Mouse (Mus musculus) cerebellum, postnatal 25 days (tissue): ENCODE measurements at regions not wholly inside any gene's neighbourhood (a gene's known extent, or its start where the extent isn't known, plus 50 kb on each side); places are given as distances from the start of the nearest gene placed in this dataset.

Experiments used
- DNase-seq, 2 experiments: peaks; one replicate each; pipeline ENCODE4 v3.0.0; 2021; ENCODE audit warnings: mixed read lengths in 2 of 2

DNA sequence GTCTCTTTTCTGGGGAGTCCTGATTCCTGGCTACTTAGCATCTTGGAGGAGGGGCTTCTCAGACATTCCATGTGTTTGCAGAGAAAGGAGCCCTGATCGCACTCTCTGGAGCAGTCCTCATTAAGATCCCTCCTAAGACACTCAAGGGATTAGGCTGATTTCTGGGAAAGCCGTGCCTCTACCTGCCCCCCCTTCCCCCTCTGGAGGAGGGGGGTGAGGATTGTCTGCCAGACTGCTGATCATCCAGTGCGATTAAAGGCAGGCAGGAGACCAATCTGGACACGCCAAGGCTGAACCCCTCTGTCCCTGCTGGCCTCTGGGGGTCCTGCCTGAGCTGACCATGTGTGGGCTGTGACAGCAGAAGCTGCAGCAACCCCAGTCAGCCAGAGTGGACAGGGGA, 65.4 kb downstream of the Vegfa start:
- no peak for DNase-seq

DNA sequence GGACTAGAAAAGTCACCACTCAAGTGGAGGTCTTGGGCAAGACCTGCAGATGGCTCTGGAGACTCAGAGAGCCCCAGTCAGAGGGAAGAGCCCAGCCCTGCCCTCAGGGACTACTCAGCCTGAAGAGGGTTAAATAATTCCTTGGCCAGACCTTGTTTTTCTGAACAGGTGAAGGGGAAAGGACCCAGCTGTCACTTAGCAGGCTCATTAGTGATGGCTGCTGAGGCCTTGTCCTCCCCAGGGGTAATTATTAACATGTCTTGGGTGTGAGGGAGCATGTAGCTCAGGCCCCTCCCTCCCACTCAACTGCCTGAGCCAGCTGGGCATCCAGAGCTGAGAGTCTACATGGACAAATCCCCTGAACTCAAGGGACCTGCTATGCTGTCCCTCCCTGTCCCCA, 68.1 kb downstream of the Vegfa start:
- no peak for DNase-seq

DNA sequence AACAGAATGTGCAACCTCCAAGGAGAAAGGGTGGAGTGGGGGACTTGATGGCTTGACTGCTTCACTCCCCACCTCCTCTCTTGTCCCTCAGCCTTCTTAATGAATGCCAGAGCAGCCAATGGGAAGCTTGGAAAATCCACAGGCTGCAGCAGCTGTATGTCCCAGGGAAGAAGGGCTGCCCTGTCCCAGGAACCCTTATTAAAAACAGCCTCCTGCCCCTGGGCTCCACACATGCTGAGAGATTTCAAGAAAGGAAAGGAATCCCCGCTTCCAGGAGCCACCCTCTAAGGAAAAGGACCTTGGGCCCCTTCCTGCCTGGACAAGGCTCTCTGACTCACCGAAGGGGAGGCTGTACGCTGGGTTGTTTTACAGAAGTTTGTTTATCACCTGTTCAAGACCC, 68.8 kb downstream of the Vegfa start:
- DNase-seq = no peak

- no peak for DNase-seq
Observed at GRCm38 (mm10) chr17:45961626-45962319, 70.4 kb downstream of the Vegfa start.

GRCm38 (mm10) chr17:45958094-45958881, 73.9 kb downstream of the Vegfa start:
- no peak for DNase-seq

GRCm38 (mm10) chr17:45955481-45955880, 76.7 kb downstream of the Vegfa start:
- no peak for DNase-seq

DNA sequence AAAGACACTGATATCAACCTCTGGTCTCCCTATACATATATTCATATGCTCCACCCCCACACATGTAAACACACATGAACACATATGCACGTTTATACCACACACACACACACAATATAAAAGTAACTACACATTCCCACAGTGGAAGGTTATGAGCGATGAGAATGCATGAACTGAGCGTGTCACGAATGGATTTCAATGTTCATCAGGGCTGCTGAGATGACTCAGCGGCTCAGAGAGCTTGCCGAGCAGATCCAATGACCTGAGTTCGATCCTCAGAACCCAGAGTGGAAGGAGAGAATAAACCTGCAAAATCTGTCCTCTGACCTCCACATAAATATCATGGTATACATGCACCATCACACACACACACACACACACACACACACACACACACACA, 77.3 kb downstream of the Vegfa start:
- no peak for DNase-seq

- no peak for DNase-seq
Observed at GRCm38 (mm10) chr17:45953523-45953922, 78.6 kb downstream of the Vegfa start.

GRCm38 (mm10) chr17:45950533-45951164, 81.5 kb downstream of the Vegfa start:
- no peak for DNase-seq

- DNase-seq = no peak
Observed at GRCm38 (mm10) chr17:45949141-45949540, 83.0 kb downstream of the Vegfa start.

DNA sequence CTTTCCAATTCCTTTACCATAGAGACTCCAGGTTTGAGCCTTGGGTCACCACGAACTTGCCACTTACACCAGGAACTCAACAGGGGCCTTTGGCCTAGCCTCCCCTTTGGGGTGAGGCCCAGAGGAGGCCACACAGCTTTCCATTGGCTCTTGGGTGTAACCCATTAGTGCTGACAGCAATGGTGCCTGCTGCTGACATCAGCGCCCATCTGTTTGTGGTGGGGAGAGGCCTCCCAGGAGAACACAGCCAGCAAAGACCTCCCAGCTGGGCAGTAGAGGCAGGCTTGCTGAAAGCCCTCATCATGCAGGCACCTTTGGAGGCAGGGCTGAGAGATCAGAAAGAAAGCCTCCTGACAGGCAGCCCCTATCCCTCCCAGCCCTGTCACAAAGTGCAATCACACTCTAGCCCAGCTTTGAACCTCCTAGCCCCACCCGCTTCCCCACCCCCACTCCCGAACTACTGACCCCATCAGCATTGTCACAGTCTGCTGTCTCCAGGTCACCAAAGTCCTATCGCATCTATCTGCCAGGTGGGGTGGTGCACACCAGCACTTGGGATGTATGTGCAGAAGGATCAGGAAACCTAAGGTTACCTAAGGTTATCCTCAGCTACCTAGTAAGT, 83.7 kb downstream of the Vegfa start:
- no peak for DNase-seq

- DNase-seq = no peak
Observed at GRCm38 (mm10) chr17:45945005-45945404, 87.2 kb downstream of the Vegfa start.

DNA sequence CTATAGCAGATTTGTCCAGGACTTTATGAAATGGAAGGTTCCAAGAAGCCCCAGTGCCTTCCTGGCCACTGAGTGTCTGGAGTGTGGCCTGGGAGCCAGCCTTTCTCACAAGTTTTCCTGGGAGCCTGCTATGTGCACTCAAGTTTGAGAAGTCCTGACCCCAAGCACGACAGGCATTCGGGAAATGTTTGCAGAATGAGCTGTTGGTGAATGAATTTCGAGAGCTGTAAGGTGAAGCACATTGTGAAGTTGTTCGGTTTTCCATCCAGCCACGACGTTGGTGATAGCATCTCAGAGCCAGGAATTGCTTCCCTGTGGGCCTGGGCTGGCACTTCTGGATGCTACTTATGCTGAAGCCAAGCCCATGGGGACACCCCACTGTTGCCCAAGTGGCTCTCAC, 88.9 kb downstream of the Vegfa start:
- no peak for DNase-seq

- no peak for DNase-seq
Observed at GRCm38 (mm10) chr17:45941890-45942375, 90.2 kb downstream of the Vegfa start.

GRCm38 (mm10) chr17:45940121-45940813, 91.9 kb downstream of the Vegfa start:
- DNase-seq = no peak

DNA sequence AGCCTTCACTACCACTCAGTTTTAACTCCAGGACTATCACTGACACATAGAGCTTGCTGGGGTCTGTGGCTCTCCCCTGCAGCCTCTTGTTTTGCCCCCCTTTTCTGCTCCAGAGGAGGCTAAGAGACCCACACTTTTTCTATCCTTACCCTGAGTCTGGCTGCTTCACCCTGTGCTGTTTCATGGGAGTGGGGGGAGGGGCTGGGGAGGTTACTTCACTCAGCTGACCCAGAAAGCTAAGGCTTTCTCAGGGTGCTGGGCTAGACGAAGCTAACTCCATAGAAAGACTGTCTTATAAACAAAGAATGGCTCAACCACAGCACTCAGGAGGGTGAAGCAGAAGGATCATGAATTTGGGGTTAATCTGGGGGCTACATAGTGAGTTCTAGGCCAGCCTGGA, 93.9 kb downstream of the Vegfa start:
- no peak for DNase-seq

DNA sequence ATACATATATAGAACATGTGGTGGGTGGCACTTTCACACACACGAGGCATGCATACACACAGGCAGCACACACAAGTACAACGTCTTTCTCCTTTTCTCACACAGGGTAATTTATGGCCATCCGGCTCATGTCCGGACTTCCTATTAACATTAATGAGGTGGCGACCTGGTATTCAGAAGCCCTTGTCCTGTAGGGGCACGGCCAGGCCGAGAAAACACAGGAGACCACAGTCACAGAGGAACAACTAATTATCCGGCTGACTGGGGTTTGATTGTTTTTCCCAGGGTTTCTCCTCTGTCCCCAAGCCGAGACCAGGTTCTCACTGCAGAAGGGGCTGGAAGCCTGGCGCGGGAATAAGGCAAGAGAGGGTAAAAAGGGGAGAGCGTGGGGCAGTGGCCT, 95.6 kb downstream of the Vegfa start:
- no peak for DNase-seq

- DNase-seq = no peak
Observed at GRCm38 (mm10) chr17:45935291-45935690, 96.9 kb downstream of the Vegfa start.

DNA sequence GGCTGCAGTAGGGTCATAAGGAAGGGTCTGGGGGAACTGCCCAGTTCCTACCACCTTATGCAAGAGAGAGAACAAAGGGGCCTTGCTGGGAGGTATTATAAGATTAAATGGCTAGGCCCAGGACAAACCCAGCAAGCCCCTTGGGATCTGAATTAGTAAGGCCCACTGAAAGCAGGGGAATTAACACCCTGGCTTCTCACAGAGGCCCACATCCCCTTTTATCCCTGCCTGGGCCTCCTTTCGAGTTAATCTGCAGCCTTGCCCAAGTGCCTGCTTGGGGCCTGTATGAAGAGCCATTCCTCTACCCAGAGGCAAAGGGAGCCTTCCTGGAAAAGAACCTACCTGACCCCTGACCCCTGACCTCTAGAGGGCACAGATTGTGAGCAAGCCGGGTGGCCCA, 98.2 kb downstream of the Vegfa start:
- no peak for DNase-seq

DNA sequence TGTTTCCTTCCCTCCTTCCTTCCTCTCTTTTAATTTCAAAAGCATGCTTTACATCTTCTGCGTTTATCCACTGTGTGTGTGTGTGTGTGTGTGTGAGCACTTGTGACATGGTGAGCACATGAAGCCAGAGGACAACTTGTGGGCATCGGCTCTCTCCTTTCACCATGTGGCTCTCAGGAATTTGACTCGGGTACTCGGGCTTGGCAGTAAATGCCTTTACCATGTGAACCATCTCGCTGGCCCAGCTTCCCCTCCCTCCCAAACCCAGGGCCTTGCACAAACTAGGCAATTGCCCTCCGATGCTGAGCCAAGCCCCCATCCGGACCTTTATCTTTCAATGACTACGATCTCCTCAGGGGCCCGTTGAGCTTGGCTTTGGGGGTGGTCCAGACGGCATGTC, 99.1 kb downstream of the Vegfa start:
- no peak for DNase-seq

DNA sequence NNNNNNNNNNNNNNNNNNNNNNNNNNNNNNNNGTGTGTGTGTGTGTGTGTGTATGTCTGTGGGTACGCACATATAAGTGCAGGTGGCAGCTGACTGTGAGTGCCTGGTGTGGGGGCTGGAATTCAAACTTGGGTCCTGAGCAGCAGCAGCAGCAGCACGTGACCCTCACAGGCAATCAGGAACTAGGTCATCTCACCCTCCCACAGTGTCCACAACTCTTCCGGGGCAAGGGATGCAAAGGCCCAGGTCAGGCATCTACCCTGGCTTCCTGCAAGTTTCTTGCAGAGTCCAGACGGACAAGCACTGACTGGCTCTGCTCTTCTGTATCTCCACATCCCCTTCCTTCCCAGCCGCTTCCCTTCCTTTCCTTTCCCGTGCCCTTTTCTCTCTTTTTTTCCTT, 99.6 kb downstream of the Vegfa start:
- DNase-seq = no peak

GRCm38 (mm10) chr17:45929591-45929990, 102.6 kb downstream of the Vegfa start:
- DNase-seq = no peak
